Mouse (Mus musculus): ENCODE measurements around the gene Emsy. TPM values are rescaled to one million over a fixed set of nuclear protein-coding genes. Genes with fewer than 3 reads are reported as not detected.

Gene Emsy
- total and polyA plus RNA-seq, 3 experiments = 12.3 to 25.2 (median 14.6) TPM

GRCm38 (mm10) chr7:98629947-98630346, 26.6 kb downstream of the Emsy start:
- H3K9ac ChIP-seq (ENCODE audit: insufficient read depth, low read depth) = no peak overlapping the region
- peaks cover 28 to 76% of the 10 kb centered on the region in 2 experiments for H3K36me3 ChIP-seq (replicated peaks in 1 of 2; ENCODE audit: control insufficient read depth in 1 of 2, insufficient read depth in 1 of 2, low read length in 1 of 2)
- H3K27me3 ChIP-seq (replicated peaks) = no peaks in the 10 kb centered on the region
- H3K4me1 ChIP-seq (ENCODE audit: control insufficient read depth in 1 of 2, insufficient read depth in 2 of 2) = peaks cover 0 to 3% of the 10 kb centered on the region in 2 experiments; a peak in 2 of 4 replicates
- DNase-seq (ENCODE audit: extremely low read depth) = no peak
- no peak overlapping the region for H3K4me2 ChIP-seq (ENCODE audit: insufficient read depth, low read depth, poor library complexity, severe bottlenecking)
- TF ChIP-seq UBTF (IDR thresholded peaks at IDR 0.05; ENCODE audit: low read depth, low read length) (no peak), POLR2A (IDR thresholded peaks at IDR 0.05; ENCODE audit: low read depth, low read length) (no peak), USF1 (IDR thresholded peaks at IDR 0.05; ENCODE audit: low read depth, low read length) (no peak), PAX5 (IDR thresholded peaks at IDR 0.05; ENCODE audit: low read length) (no peak), KAT2A (IDR thresholded peaks at IDR 0.05; ENCODE audit: insufficient replicate concordance, low read length) (no peak), MEF2A (IDR thresholded peaks at IDR 0.05; ENCODE audit: borderline replicate concordance, low read depth, low read length) (no peak), ETS1 (conservative IDR thresholded peaks at IDR 0.05; ENCODE audit: low read depth, low read length) (no peak), POLR2AphosphoS2 (IDR thresholded peaks at IDR 0.05; ENCODE audit: low read depth, low read length) (no peak), ELF1 (IDR thresholded peaks at IDR 0.05; ENCODE audit: low read depth, low read length) (no peak), MAFK (IDR thresholded peaks at IDR 0.05; ENCODE audit: insufficient replicate concordance, low read length) (no peak), JUN (IDR thresholded peaks at IDR 0.05; ENCODE audit: insufficient read depth, low read depth, low read length) (no peak), NELFE (IDR thresholded peaks at IDR 0.05; ENCODE audit: low read depth, low read length) (no peak)
- no peak overlapping the region for H3K27ac ChIP-seq (ENCODE audit: insufficient read depth, low read depth)
- dilution Hi-C loops (cut with MboI; ENCODE audit: extremely low pct_ligation_motif_present, extremely low pct_unique_long_range_greater_than_20kb, low sequenced_read_pairs) (no loop called here), in situ Hi-C loops (cut with MboI; ENCODE audit: low pct_ligation_motif_present, low pct_unique_long_range_greater_than_20kb, low sequenced_read_pairs) (no loop called here)
- H3K9me3 ChIP-seq (replicated peaks; ENCODE audit: low read length) = no peaks in the 10 kb centered on the region
- H3K79me2 ChIP-seq (replicated peaks; ENCODE audit: control insufficient read depth, extremely low read depth, insufficient read depth, poor library complexity, severe bottlenecking) = no peaks in the 10 kb centered on the region
- no peak overlapping the region for H3K4me3 ChIP-seq (replicated peaks in 1 of 3; ENCODE audit: low read depth in 2 of 3, low read length in 2 of 3, poor library complexity in 1 of 3)

- H3K79me2 ChIP-seq (replicated peaks; ENCODE audit: control insufficient read depth, extremely low read depth, insufficient read depth, poor library complexity, severe bottlenecking) = no peaks in the 10 kb centered on the region; the same call in 1 of the 2 replicates
- H3K36me3 ChIP-seq (replicated peaks in 1 of 2; ENCODE audit: control insufficient read depth in 1 of 2, insufficient read depth in 1 of 2, low read length in 1 of 2) = peaks cover 28 to 69% of the 10 kb centered on the region in 2 experiments
- in situ Hi-C loops (cut with MboI; ENCODE audit: low pct_ligation_motif_present, low pct_unique_long_range_greater_than_20kb, low sequenced_read_pairs) (no loop called here), dilution Hi-C loops (cut with MboI; ENCODE audit: extremely low pct_ligation_motif_present, extremely low pct_unique_long_range_greater_than_20kb, low sequenced_read_pairs) (no loop called here)
- no peak overlapping the region for H3K4me2 ChIP-seq (ENCODE audit: insufficient read depth, low read depth, poor library complexity, severe bottlenecking)
- no peak overlapping the region for H3K4me3 ChIP-seq (replicated peaks in 1 of 3; ENCODE audit: low read depth in 2 of 3, low read length in 2 of 3, poor library complexity in 1 of 3)
- no peaks in the 10 kb centered on the region for H3K27me3 ChIP-seq (replicated peaks)
- TF ChIP-seq ZKSCAN1 (IDR thresholded peaks at IDR 0.05; ENCODE audit: borderline replicate concordance, low read depth, low read length) (no peak), JUND (conservative IDR thresholded peaks at IDR 0.05; ENCODE audit: low read depth, low read length) (no peak), PAX5 (IDR thresholded peaks at IDR 0.05; ENCODE audit: low read length) (no peak), POLR2A (IDR thresholded peaks at IDR 0.05; ENCODE audit: low read depth, low read length) (no peak), SMC3 (IDR thresholded peaks at IDR 0.05; ENCODE audit: low read depth, low read length) (no peak), TBP (conservative IDR thresholded peaks at IDR 0.05; ENCODE audit: low read depth, low read length) (no peak), MAZ (IDR thresholded peaks at IDR 0.05; ENCODE audit: low read depth, low read length) (no peak), NELFE (IDR thresholded peaks at IDR 0.05; ENCODE audit: low read depth, low read length) (no peak), ZMIZ1 (IDR thresholded peaks at IDR 0.05; ENCODE audit: low read depth, low read length) (no peak), BHLHE40 (IDR thresholded peaks at IDR 0.05; ENCODE audit: low read depth, low read length) (no peak), MXI1 (IDR thresholded peaks at IDR 0.05; ENCODE audit: low read depth, low read length) (no peak), E2F4 (IDR thresholded peaks at IDR 0.05; ENCODE audit: insufficient replicate concordance, low read depth, low read length) (no peak), IRF4 (IDR thresholded peaks at IDR 0.05; ENCODE audit: low read depth, low read length) (no peak), USF2 (conservative IDR thresholded peaks at IDR 0.05; ENCODE audit: low read depth, low read length) (no peak), ELF1 (IDR thresholded peaks at IDR 0.05; ENCODE audit: low read depth, low read length) (no peak), USF1 (IDR thresholded peaks at IDR 0.05; ENCODE audit: low read depth, low read length) (no peak), TCF12 (IDR thresholded peaks at IDR 0.05; ENCODE audit: low read depth, low read length) (no peak)
- no peaks in the 10 kb centered on the region for H3K9me3 ChIP-seq (replicated peaks; ENCODE audit: low read length)
- no peak for DNase-seq (ENCODE audit: extremely low read depth)
- H3K4me1 ChIP-seq (ENCODE audit: control insufficient read depth in 1 of 2, insufficient read depth in 2 of 2) = no peaks in the 10 kb centered on the region
- no peak overlapping the region for H3K9ac ChIP-seq (ENCODE audit: insufficient read depth, low read depth)
- H3K27ac ChIP-seq (ENCODE audit: insufficient read depth, low read depth) = no peak overlapping the region
These were observed 38.8 kb downstream of the Emsy start for GRCm38 (mm10) chr7:98617739-98618138.

All from CH12.LX (cell line).